Mouse (Mus musculus) stomach, postnatal 0 days (tissue): ENCODE results near the gene Uox.

Experiments
- CTCF ChIP-seq: IDR thresholded peaks from 2 replicates; pipeline ENCODE4 v1.5.1; 2016; ENCODE audit warnings: antibody characterized with exemption, low read depth, mild to moderate bottlenecking, moderate library complexity
- EP300 ChIP-seq: optimal IDR thresholded peaks from 2 replicates; pipeline ENCODE3; 2016; ENCODE audit warnings: antibody characterized with exemption

DNA sequence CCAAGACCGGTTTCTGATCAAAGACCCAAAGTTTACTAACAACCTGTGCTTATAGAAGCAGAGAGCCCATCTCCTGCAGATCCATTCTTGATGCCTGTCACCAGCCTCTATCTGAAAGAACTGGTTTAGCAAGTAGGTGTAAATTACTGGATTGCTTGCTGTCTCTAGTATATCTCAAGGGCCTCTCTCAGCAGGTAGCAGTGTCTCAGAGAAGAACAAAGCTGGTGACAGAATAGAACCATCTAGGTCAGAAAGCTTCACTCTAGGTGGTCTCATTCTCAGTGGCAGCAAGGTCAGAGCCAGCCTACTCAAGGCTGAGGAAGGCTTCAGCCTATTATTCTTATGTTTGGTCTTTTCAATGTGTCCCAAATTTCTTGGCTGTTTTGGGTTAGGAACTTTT lies 26.6 kb upstream of the Uox start:
- no peak for TF ChIP-seq CTCF
- no peak for TF ChIP-seq EP300
